In genomic region chr8:70503062-70503750, GRCm38 (mm10) we compare ENCODE assay signal across 8 mouse cellular contexts. TPM values are rescaled to one million over a fixed set of nuclear protein-coding genes. Genes with fewer than 3 reads are reported as not detected.
DNase-seq lines count a peak whose midpoint lies in the region; ATAC-seq and TF ChIP-seq lines count a peak whose summit lies in the region.

No protein-coding gene starts in this region.

- H3K9ac ChIP-seq in forebrain, embryonic 16.5 days (replicated peaks; ENCODE audit: low read depth, low read length): no peak overlapping the region; the same call in 1 of the 2 replicates
- H3K9ac ChIP-seq in heart, postnatal 0 days (replicated peaks; ENCODE audit: low read depth, low read length): no peak overlapping the region

- H3K36me3 ChIP-seq in forebrain, embryonic 10.5 days (replicated peaks): peaks cover 25% of the 10 kb centered on the region
- peaks cover 9% of the 10 kb centered on the region for H3K36me3 ChIP-seq in forebrain, embryonic 16.5 days (ENCODE audit: control insufficient read depth, insufficient read depth)
- peaks cover 10% of the 10 kb centered on the region for H3K36me3 ChIP-seq in heart, postnatal 0 days (replicated peaks; ENCODE audit: control insufficient read depth, insufficient read depth, low read length)

- H3K4me3 ChIP-seq in forebrain, embryonic 10.5 days: peak overlapping the region; percentile 21
- no peak overlapping the region for H3K4me3 ChIP-seq in forebrain, embryonic 16.5 days (replicated peaks; ENCODE audit: low read length)
- H3K4me3 ChIP-seq in bone marrow, adult 2 months (replicated peaks; ENCODE audit: control insufficient read depth, low read depth, low read length): no peak overlapping the region
- no peak overlapping the region for H3K4me3 ChIP-seq in embryonic fibroblast, embryonic 13.5 days (ENCODE audit: insufficient read depth, low read length)
- no peak overlapping the region for H3K4me3 ChIP-seq in heart, postnatal 0 days (ENCODE audit: low read depth, low read length)

- TF ChIP-seq CTCF in bone marrow, adult 2 months (IDR thresholded peaks at IDR 0.05; ENCODE audit: control insufficient read depth, insufficient read depth, low read length): peak; percentile 68; the same call in 1 of the 2 replicates
- peak; percentile 57 for TF ChIP-seq CTCF in embryonic fibroblast, embryonic 13.5 days (IDR thresholded peaks at IDR 0.05; ENCODE audit: borderline replicate concordance, insufficient read depth, low read length)
- peak; percentile 81 for TF ChIP-seq CTCF in heart, postnatal 0 days (IDR thresholded peaks at IDR 0.05; ENCODE audit: low read depth)

- H3K9me3 ChIP-seq in forebrain, embryonic 10.5 days: no peaks in the 10 kb centered on the region
- H3K9me3 ChIP-seq in forebrain, embryonic 16.5 days (ENCODE audit: control insufficient read depth, low read length): peaks cover 2% of the 10 kb centered on the region; the same call in 1 of the 2 replicates
- no peaks in the 10 kb centered on the region for H3K9me3 ChIP-seq in heart, postnatal 0 days (replicated peaks; ENCODE audit: control insufficient read depth, low read length)

- peak overlapping the region; percentile 45; the same call in 1 of the 2 replicates for H3K27ac ChIP-seq in forebrain, embryonic 10.5 days
- no peak overlapping the region for H3K27ac ChIP-seq in forebrain, embryonic 16.5 days (ENCODE audit: low read length)
- no peak overlapping the region for H3K27ac ChIP-seq in bone marrow, adult 2 months (ENCODE audit: control insufficient read depth, insufficient read depth, low read depth, low read length, poor library complexity)
- H3K27ac ChIP-seq in embryonic fibroblast, embryonic 13.5 days (ENCODE audit: insufficient read depth, low read length): peak overlapping the region; percentile 41; the same call in 1 of the 2 replicates
- H3K27ac ChIP-seq in heart, postnatal 0 days (ENCODE audit: low read depth): no peak overlapping the region

- TF ChIP-seq EP300 in heart, postnatal 0 days (IDR thresholded peaks at IDR 0.05; ENCODE audit: low read depth): no peak

- H3K4me2 ChIP-seq in forebrain, embryonic 16.5 days (ENCODE audit: low read length): no peak overlapping the region
- no peak overlapping the region; the same call in 1 of the 2 replicates for H3K4me2 ChIP-seq in heart, postnatal 0 days (ENCODE audit: low read depth, low read length)

- peaks cover 85% of the 10 kb centered on the region for H3K4me1 ChIP-seq in forebrain, embryonic 10.5 days
- H3K4me1 ChIP-seq in forebrain, embryonic 16.5 days (replicated peaks; ENCODE audit: control insufficient read depth, insufficient read depth, low read length): peaks cover 31% of the 10 kb centered on the region
- H3K4me1 ChIP-seq in bone marrow, adult 2 months (ENCODE audit: control insufficient read depth, insufficient read depth, low read length): peaks cover 5% of the 10 kb centered on the region
- H3K4me1 ChIP-seq in embryonic fibroblast, embryonic 13.5 days (ENCODE audit: control insufficient read depth, insufficient read depth, low read length): peaks cover 8% of the 10 kb centered on the region; the same call in 1 of the 2 replicates
- peaks cover 20% of the 10 kb centered on the region for H3K4me1 ChIP-seq in heart, postnatal 0 days (ENCODE audit: control insufficient read depth, insufficient read depth)

- peaks cover 67% of the 10 kb centered on the region for H3K27me3 ChIP-seq in forebrain, embryonic 10.5 days (ENCODE audit: poor library complexity, severe bottlenecking)
- peaks cover 51% of the 10 kb centered on the region for H3K27me3 ChIP-seq in forebrain, embryonic 16.5 days (replicated peaks; ENCODE audit: control insufficient read depth, insufficient read depth, low read length)
- H3K27me3 ChIP-seq in heart, postnatal 0 days (ENCODE audit: control insufficient read depth, insufficient read depth, low read length): peaks cover 48% of the 10 kb centered on the region

- no peak for TF ChIP-seq POLR2A in bone marrow, adult 2 months (IDR thresholded peaks at IDR 0.05; ENCODE audit: borderline replicate concordance, control insufficient read depth, low read depth, low read length)
- no peak for TF ChIP-seq POLR2A in embryonic fibroblast, embryonic 13.5 days (IDR thresholded peaks at IDR 0.05; ENCODE audit: low read depth, low read length)

- no peak for ATAC-seq in forebrain, embryonic 16.5 days
- peak; percentile 9; the same call in 1 of the 2 replicates for ATAC-seq in heart, postnatal 0 days (ENCODE audit: insufficient read depth, low read depth)

- DNase-seq in forebrain, embryonic 10.5 days (ENCODE audit: extremely low spot score, low spot score): peak; percentile 73
- DNase-seq in heart, postnatal 0 days (ENCODE audit: low spot score): peak; percentile 72
- peak; percentile 78 to 87 for DNase-seq in kidney, postnatal 4 days
- DNase-seq in mesoderm, embryonic 11.5 days (ENCODE audit: low read depth, low spot score): peak; percentile 76
- peak; percentile 71 to 89 for DNase-seq in spleen, postnatal 4 days (ENCODE audit: low spot score in 2 of 2)

- 10% methylated on average over 46 of the region's 46 CpGs for WGBS in forebrain, embryonic 10.5 days
- WGBS in forebrain, embryonic 16.5 days: 12% methylated on average over 46 of the region's 46 CpGs
- 20% methylated on average over 46 of the region's 46 CpGs for WGBS in bone marrow, adult 2 months
- 16% methylated on average over 46 of the region's 46 CpGs for WGBS in heart, postnatal 0 days

RNA-seq across cellular contexts. Expression of gene Rex1bd, which starts 3.3 kb away (rescaled TPM):
- polyA plus RNA-seq in forebrain, embryonic 10.5 days (2016; fragmentation: Nextera tagmentation; extraction: Ambion mirVana): 126 and 136 TPM in 2 replicates
- 149 and 157 TPM in 2 replicates for polyA plus RNA-seq in forebrain, embryonic 16.5 days (2015; fragmentation: Nextera tagmentation; extraction: Ambion mirVana)
- polyA plus RNA-seq in bone marrow, adult 2 months (2011; ENCODE audit: insufficient read depth, insufficient read length, low replicate concordance, missing spikeins): 46.9 and 63.6 TPM in 2 replicates
- polyA plus RNA-seq in embryonic fibroblast, embryonic 13.5 days (2011; ENCODE audit: insufficient read length, low read depth, missing spikeins): 29.9 and 46.6 TPM in 2 replicates
- 121 and 145 TPM in 2 replicates for total RNA-seq in heart, postnatal 0 days (2014; rRNA removed; ENCODE audit: low replicate concordance)
- 139 and 146 TPM in 2 replicates for polyA plus RNA-seq in heart, postnatal 0 days (2015; fragmentation: Nextera tagmentation; extraction: Ambion mirVana)

RNA-seq across cellular contexts. Expression of gene Uba52, which starts 7.4 kb away (rescaled TPM):
- 879 and 899 TPM in 2 replicates for polyA plus RNA-seq in forebrain, embryonic 10.5 days (2016; fragmentation: Nextera tagmentation; extraction: Ambion mirVana)
- 660 and 697 TPM in 2 replicates for polyA plus RNA-seq in forebrain, embryonic 16.5 days (2015; fragmentation: Nextera tagmentation; extraction: Ambion mirVana)
- polyA plus RNA-seq in bone marrow, adult 2 months (2011; ENCODE audit: insufficient read depth, insufficient read length, low replicate concordance, missing spikeins): 961 and 1,100 TPM in 2 replicates
- polyA plus RNA-seq in embryonic fibroblast, embryonic 13.5 days (2011; ENCODE audit: insufficient read length, low read depth, missing spikeins): 547 and 589 TPM in 2 replicates
- 887 and 1,064 TPM in 2 replicates for total RNA-seq in heart, postnatal 0 days (2014; rRNA removed; ENCODE audit: low replicate concordance)
- 1,011 and 1,075 TPM in 2 replicates for polyA plus RNA-seq in heart, postnatal 0 days (2015; fragmentation: Nextera tagmentation; extraction: Ambion mirVana)

RNA-seq across cellular contexts. Expression of gene Crlf1, which starts 10.2 kb away (rescaled TPM):
- 34.1 and 48.4 TPM in 2 replicates for polyA plus RNA-seq in forebrain, embryonic 10.5 days (2016; fragmentation: Nextera tagmentation; extraction: Ambion mirVana)
- polyA plus RNA-seq in forebrain, embryonic 16.5 days (2015; fragmentation: Nextera tagmentation; extraction: Ambion mirVana): 6.1 and 8.2 TPM in 2 replicates
- 3.7 and 5.5 TPM in 2 replicates for polyA plus RNA-seq in bone marrow, adult 2 months (2011; ENCODE audit: insufficient read depth, insufficient read length, low replicate concordance, missing spikeins)
- 215 and 351 TPM in 2 replicates for polyA plus RNA-seq in embryonic fibroblast, embryonic 13.5 days (2011; ENCODE audit: insufficient read length, low read depth, missing spikeins)
- not detected in 2 replicates for total RNA-seq in heart, postnatal 0 days (2014; rRNA removed; ENCODE audit: low replicate concordance)
- 0.16 and 0.66 TPM in 2 replicates for polyA plus RNA-seq in heart, postnatal 0 days (2015; fragmentation: Nextera tagmentation; extraction: Ambion mirVana)

RNA-seq across cellular contexts. Expression of gene Tmem59l, which starts 16.0 kb away (rescaled TPM):
- 16.7 and 19.5 TPM in 2 replicates for polyA plus RNA-seq in forebrain, embryonic 10.5 days (2016; fragmentation: Nextera tagmentation; extraction: Ambion mirVana)
- 74.9 and 90.8 TPM in 2 replicates for polyA plus RNA-seq in forebrain, embryonic 16.5 days (2015; fragmentation: Nextera tagmentation; extraction: Ambion mirVana)
- polyA plus RNA-seq in bone marrow, adult 2 months (2011; ENCODE audit: insufficient read depth, insufficient read length, low replicate concordance, missing spikeins): 1.3 TPM in 1 of 2 replicates, not detected in the other
- 0.58 and 1.5 TPM in 2 replicates for polyA plus RNA-seq in embryonic fibroblast, embryonic 13.5 days (2011; ENCODE audit: insufficient read length, low read depth, missing spikeins)
- total RNA-seq in heart, postnatal 0 days (2014; rRNA removed; ENCODE audit: low replicate concordance): not detected in 2 replicates
- polyA plus RNA-seq in heart, postnatal 0 days (2015; fragmentation: Nextera tagmentation; extraction: Ambion mirVana): not detected in 2 replicates

RNA-seq across cellular contexts. Expression of gene Fkbp8, which starts 24.3 kb away (rescaled TPM):
- polyA plus RNA-seq in forebrain, embryonic 10.5 days (2016; fragmentation: Nextera tagmentation; extraction: Ambion mirVana): 295 and 303 TPM in 2 replicates
- polyA plus RNA-seq in forebrain, embryonic 16.5 days (2015; fragmentation: Nextera tagmentation; extraction: Ambion mirVana): 402 and 462 TPM in 2 replicates
- polyA plus RNA-seq in bone marrow, adult 2 months (2011; ENCODE audit: insufficient read depth, insufficient read length, low replicate concordance, missing spikeins): 98.7 and 181 TPM in 2 replicates
- 105 and 110 TPM in 2 replicates for polyA plus RNA-seq in embryonic fibroblast, embryonic 13.5 days (2011; ENCODE audit: insufficient read length, low read depth, missing spikeins)
- 422 and 440 TPM in 2 replicates for total RNA-seq in heart, postnatal 0 days (2014; rRNA removed; ENCODE audit: low replicate concordance)
- polyA plus RNA-seq in heart, postnatal 0 days (2015; fragmentation: Nextera tagmentation; extraction: Ambion mirVana): 195 and 200 TPM in 2 replicates

Comparison
In these comparisons a context has a peak if more than half of its experiments do, and no peak if none do; other contexts are left out.
1. H3K27ac ChIP-seq: peak in forebrain, embryonic 10.5 days (single experiment) and embryonic fibroblast, embryonic 13.5 days (single experiment); none in forebrain, embryonic 16.5 days (single experiment), bone marrow, adult 2 months (single experiment) and heart, postnatal 0 days (single experiment).
2. Peak in every context shown above with its lines, with median percentiles within 50 percentile points of each other: DNase-seq and CTCF ChIP-seq.